Mouse (Mus musculus) midbrain, embryonic 11.5 days (tissue): Measurements from ENCODE around the gene Rgl2. TPM values are rescaled to one million over a fixed set of nuclear protein-coding genes. Genes with fewer than 3 reads are reported as not detected.

ENCODE experiments used
- ATAC-seq: fragments of 200-750 bp; cut with Nextera tagmentation; 2 replicates; pipeline ENCODE4 v1.8.0; 2017; ENCODE audit warnings: moderate TSS enrichment, moderate library complexity; ENCODE audit not compliant: low FRiP score
- DNase-seq: peaks from one replicate; pipeline ENCODE4 v3.0.0; 2015; ENCODE audit warnings: low spot score; ENCODE audit errors: missing footprints
- H3K27ac ChIP-seq: fragments of 300-500 bp; sonication (generic); 2 replicates; pipeline ENCODE4 v1.5.1; 2014; ENCODE audit warnings: low read depth, low read length
- H3K27me3 ChIP-seq: fragments of 300-500 bp; sonication (generic); 2 replicates; pipeline ENCODE4 v1.6.1; 2014; ENCODE audit warnings: mild to moderate bottlenecking, low read length, moderate library complexity, mixed read lengths; ENCODE audit not compliant: control insufficient read depth, insufficient read depth
- H3K36me3 ChIP-seq: fragments of 300-500 bp; sonication (generic); 2 replicates; pipeline ENCODE4 v1.6.1; 2014; ENCODE audit warnings: mild to moderate bottlenecking, low read length, moderate library complexity, mixed read lengths; ENCODE audit not compliant: control insufficient read depth, insufficient read depth
- H3K4me1 ChIP-seq: fragments of 300-500 bp; sonication (generic); 2 replicates; pipeline ENCODE4 v1.6.1; 2014; ENCODE audit warnings: low read length; ENCODE audit not compliant: control insufficient read depth, insufficient read depth
- H3K4me2 ChIP-seq: fragments of 300-500 bp; sonication (generic); 2 replicates; pipeline ENCODE4 v1.6.1; 2014; ENCODE audit warnings: mild to moderate bottlenecking, moderate library complexity
- H3K4me3 ChIP-seq: fragments of 300-500 bp; sonication (generic); 2 replicates; pipeline ENCODE4 v1.5.1; 2014; ENCODE audit warnings: low read depth, low read length
- H3K9ac ChIP-seq: fragments of 300-500 bp; sonication (generic); 2 replicates; pipeline ENCODE4 v1.6.1; 2014; ENCODE audit warnings: low read length
- H3K9me3 ChIP-seq: fragments of 300-500 bp; sonication (generic); 2 replicates; pipeline ENCODE4 v1.6.1; 2016; ENCODE audit warnings: low read length; ENCODE audit not compliant: control insufficient read depth
- WGBS: fragments of 180-500 bp; shearing (Covaris S2); extraction: QIAGEN DNeasy Blood & Tissue Kit; methylation state at CpG from one replicate; pipeline ENCODE4 v1.1.7; 2014; 5-methylcytosine and 5-hydroxymethylcytosine counted together
- polyA plus RNA-seq: library from polyadenylated mRNA; unstranded; fragments of >200 nt; fragmentation: Nextera tagmentation; extraction: Ambion mirVana; gene quantifications from 2 replicates; pipeline ENCODE4 v1.2.1, GENCODE M21; 2014

Gene Rgl2
- polyA plus RNA-seq, 1 experiment from 2014 or later, result 33.6 TPM

DNA sequence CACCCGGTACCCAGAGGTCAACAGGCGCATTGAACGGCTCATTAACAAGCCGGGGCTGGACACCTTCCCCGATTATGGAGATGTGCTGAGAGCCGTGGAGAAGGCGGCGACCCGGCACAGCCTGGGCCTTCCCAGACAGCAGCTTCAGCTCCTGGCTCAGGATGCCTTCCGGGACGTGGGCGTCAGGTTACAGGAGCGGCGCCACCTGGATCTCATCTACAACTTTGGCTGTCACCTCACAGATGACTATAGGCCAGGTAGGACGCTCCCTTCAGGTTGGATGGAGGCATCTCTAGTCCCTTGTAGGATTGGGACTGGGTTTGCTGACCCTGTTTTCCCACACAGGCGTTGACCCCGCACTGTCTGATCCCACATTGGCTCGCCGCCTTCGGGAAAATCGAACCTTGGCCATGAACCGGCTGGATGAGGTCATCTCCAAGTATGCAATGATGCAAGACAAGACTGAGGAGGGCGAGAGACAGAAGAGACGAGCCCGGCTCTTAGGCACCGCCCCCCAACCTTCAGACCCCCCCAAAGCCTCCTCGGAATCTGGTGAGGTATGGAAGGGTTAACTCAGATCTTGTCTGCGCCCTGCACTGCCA is 17.4 kb upstream of the Rgl2 start:
- Histone ChIP-seq H3K27ac (no peak overlapping the region), H3K4me1 (peaks cover 27% of the 10 kb centered on the region), H3K4me3 (no peak overlapping the region), H3K9ac (no peak overlapping the region), H3K4me2 (no peak overlapping the region), H3K36me3 (peaks cover 18% of the 10 kb centered on the region), H3K9me3 (no peaks in the 10 kb centered on the region), H3K27me3 (no peaks in the 10 kb centered on the region)
- WGBS, result 92% methylated on average over 28 of the region's 28 CpGs
- DNase-seq (no peak), ATAC-seq (no peak)

DNA sequence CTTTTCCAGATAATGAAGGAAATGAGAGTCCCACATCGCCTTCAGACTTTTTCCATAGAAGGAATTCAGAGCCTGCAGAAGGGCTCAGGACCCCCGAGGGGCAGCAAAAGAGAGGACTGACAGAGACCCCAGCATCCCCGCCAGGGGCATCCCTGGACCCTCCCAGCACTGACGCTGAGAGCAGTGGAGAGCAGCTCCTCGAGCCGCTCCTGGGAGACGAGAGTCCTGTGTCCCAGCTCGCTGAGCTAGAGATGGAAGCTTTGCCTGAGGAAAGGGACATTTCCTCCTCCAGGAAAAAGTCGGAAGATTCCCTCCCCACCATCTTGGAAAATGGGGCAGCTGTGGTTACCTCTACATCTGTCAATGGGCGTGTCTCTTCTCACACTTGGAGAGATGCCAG is 16.1 kb upstream of the Rgl2 start:
- Histone ChIP-seq H3K4me1 (peaks cover 28% of the 10 kb centered on the region), H3K9ac (no peak overlapping the region), H3K27me3 (no peaks in the 10 kb centered on the region), H3K36me3 (peaks cover 24% of the 10 kb centered on the region), H3K4me3 (no peak overlapping the region), H3K4me2 (no peak overlapping the region), H3K9me3 (no peaks in the 10 kb centered on the region), H3K27ac (no peak overlapping the region)
- ATAC-seq (no peak), DNase-seq (no peak)
- 92% methylated on average over 10 of the region's 10 CpGs for WGBS

DNA sequence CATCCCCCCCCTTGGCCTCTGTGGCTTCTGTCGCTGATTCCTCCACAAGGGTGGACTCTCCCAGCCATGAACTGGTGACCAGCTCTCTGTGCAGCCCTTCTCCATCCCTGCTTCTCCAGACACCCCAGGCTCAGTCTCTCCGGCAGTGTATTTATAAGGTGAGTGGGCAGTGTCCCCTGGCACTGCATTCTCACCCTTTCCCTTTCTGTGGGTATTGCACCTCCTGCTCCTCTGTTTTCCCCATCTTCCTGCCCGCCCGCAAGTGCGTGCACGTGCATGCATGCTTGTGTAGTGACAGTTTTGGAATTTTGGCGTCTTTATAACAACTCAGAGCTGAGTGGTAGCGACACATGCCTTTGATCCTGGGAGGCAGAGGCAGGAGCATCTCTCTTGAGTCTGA is 15.4 kb upstream of the Rgl2 start:
- Histone ChIP-seq H3K27me3 (no peaks in the 10 kb centered on the region), H3K4me2 (no peak overlapping the region), H3K9me3 (no peaks in the 10 kb centered on the region), H3K4me1 (peaks cover 24% of the 10 kb centered on the region), H3K36me3 (peaks cover 24% of the 10 kb centered on the region), H3K27ac (no peak overlapping the region), H3K4me3 (no peak overlapping the region), H3K9ac (no peak overlapping the region)
- WGBS, result 94% methylated on average over 8 of the region's 8 CpGs
- DNase-seq (no peak), ATAC-seq (no peak)

DNA sequence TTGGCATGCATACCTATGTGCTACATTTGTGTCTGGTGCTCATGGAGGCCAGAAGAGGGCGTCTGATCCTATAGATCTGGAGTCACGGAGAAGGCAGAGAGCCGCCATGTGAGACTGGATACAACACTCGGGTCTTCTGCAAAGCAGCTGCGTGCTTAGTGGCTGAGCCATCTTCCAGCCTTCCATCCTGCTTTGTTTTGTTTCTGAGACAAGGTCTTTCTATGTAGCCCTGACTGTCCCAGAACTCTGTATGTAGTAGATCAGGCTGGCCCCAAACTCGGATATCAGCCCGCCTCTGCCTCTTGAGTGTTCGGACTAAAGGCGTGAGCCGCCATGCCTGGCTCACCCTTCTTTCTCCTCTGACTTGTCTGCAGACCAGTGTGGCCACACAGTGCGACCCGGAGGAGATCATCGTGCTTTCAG is 14.4 kb upstream of the Rgl2 start:
- Histone ChIP-seq H3K9ac (no peak overlapping the region), H3K36me3 (peaks cover 24% of the 10 kb centered on the region), H3K4me3 (peak overlapping the region; percentile 65; the same call in 1 of the 2 replicates)

DNA sequence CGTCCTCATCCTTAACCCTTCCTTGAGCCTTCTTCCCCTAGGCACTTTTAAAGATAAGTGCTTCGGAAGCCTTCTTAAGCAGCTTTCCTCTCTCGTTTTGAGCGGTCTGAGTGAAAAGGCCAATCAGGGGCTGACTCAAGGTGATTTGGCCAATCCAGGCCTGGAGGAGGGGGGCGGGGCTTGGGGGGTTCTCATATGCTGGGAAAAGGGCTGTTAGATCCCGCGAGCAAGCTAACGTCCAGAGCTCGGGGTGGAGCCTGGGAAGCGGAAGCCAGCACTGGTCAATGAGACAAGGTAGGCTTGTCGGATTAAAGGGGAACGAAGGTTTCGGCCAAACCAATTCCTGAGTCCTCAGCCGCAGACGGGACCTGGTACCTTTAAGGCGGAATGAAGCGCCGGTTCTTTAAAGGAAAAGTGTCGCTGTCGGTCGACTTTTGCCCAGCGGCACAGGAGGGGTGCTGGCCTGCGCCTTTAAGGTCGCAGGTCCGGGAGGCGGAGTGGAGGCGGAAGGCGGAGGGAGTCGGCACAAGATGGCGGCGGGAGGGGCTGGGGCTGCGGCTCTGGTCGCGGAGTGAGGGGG is 13.6 kb upstream of the Rgl2 start, which contains the start of the genes Tapbp and Zbtb22:
Gene Tapbp (plus strand): TSS at position 229 of the 580 bp plus-strand sequence.
Gene Zbtb22 (plus strand): TSS at position 234 of the 580 bp plus-strand sequence.
- H3K9me3 ChIP-seq, result no peaks in the 10 kb centered on the region
- H3K36me3 ChIP-seq, result peaks cover 24% of the 10 kb centered on the region
- peak; percentile 99 for DNase-seq
- H3K27ac ChIP-seq, result peak within 1 kb of the TSS; percentile 71
- under 1% methylated on average over 28 of the region's 34 CpGs for WGBS
- ATAC-seq, result peak; percentile 92
- H3K4me1 ChIP-seq, result peaks cover 34% of the 10 kb centered on the region
- H3K4me2 ChIP-seq, result peak within 1 kb of the TSS; percentile 64
- H3K27me3 ChIP-seq, result no peaks in the 10 kb centered on the region; the same call in 1 of the 2 replicates
- peak within 1 kb of the TSS; percentile 65 for H3K9ac ChIP-seq
- H3K4me3 ChIP-seq, result peak within 1 kb of the TSS; percentile 65

More for the DNA sequence above, 14.4 kb upstream of the Rgl2 start:
- H3K9me3 ChIP-seq, result no peaks in the 10 kb centered on the region
- DNase-seq, result no peak
- H3K27ac ChIP-seq, result no peak overlapping the region
- peaks cover 33% of the 10 kb centered on the region for H3K4me1 ChIP-seq
- H3K27me3 ChIP-seq, result no peaks in the 10 kb centered on the region; the same call in 1 of the 2 replicates
- WGBS, result 67% methylated on average over 13 of the region's 13 CpGs
- peak overlapping the region; percentile 64 for H3K4me2 ChIP-seq
- no peak for ATAC-seq

- ATAC-seq (peak; percentile 39), DNase-seq (peak; percentile 95)
Observed at GRCm38 (mm10) chr17:33916294-33916693, 13.0 kb upstream of the Rgl2 start.

DNA sequence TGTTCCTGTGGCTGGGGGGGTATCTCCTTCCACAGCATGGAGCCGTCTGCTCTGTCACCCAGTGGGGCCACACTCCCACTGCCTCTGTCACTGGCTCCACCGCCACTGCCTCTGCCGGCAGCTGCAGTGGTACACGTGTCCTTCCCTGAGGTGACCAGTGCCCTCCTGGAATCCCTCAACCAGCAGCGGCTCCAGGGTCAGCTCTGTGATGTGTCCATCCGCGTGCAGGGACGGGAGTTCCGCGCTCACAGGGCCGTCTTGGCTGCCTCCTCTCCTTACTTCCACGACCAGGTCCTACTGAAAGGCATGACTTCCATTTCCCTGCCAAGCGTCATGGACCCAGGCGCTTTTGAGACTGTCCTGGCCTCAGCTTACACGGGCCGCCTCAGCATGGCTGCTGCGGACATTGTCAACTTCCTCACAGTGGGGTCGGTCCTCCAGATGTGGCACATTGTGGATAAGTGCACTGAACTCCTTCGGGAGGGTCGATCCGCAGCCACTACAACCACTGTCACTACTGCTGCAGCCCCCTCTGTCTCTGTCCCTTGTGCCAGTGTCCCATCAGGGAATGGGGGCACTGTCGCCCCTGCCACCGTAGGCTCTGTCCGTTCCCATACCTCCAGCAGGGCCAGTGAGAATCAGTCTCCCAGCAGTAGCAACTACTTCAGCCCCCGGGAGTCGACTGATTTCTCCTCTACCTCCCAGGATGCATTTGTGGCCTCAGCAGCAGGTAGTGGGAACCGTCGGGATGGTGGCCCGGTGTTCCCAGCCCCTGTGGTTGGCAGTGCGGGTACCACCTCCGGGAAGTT is 12.3 kb upstream of the Rgl2 start:
- DNase-seq (no peak), ATAC-seq (no peak)
- no peaks in the 10 kb centered on the region for H3K9me3 ChIP-seq
- no peak overlapping the region for H3K27ac ChIP-seq
- 73% methylated on average over 31 of the region's 31 CpGs for WGBS
- no peaks in the 10 kb centered on the region; the same call in 1 of the 2 replicates for H3K27me3 ChIP-seq
- H3K4me2 ChIP-seq, result peak overlapping the region; percentile 64
- H3K4me3 ChIP-seq, result peak overlapping the region; percentile 65
- peak overlapping the region; percentile 65 for H3K9ac ChIP-seq
- peaks cover 35% of the 10 kb centered on the region for H3K4me1 ChIP-seq
- H3K36me3 ChIP-seq, result peaks cover 24% of the 10 kb centered on the region

More at GRCm38 (mm10) chr17:33916294-33916693, 13.0 kb upstream of the Rgl2 start:
- peak overlapping the region; percentile 65 for H3K9ac ChIP-seq
- H3K4me1 ChIP-seq, result peaks cover 35% of the 10 kb centered on the region
- peak overlapping the region; percentile 64 for H3K4me2 ChIP-seq
- H3K27me3 ChIP-seq, result no peaks in the 10 kb centered on the region; the same call in 1 of the 2 replicates
- peaks cover 24% of the 10 kb centered on the region for H3K36me3 ChIP-seq
- 3% methylated on average over 12 of the region's 20 CpGs for WGBS
- no peaks in the 10 kb centered on the region for H3K9me3 ChIP-seq
- H3K4me3 ChIP-seq, result peak overlapping the region; percentile 65
- H3K27ac ChIP-seq, result peak overlapping the region; percentile 71

DNA sequence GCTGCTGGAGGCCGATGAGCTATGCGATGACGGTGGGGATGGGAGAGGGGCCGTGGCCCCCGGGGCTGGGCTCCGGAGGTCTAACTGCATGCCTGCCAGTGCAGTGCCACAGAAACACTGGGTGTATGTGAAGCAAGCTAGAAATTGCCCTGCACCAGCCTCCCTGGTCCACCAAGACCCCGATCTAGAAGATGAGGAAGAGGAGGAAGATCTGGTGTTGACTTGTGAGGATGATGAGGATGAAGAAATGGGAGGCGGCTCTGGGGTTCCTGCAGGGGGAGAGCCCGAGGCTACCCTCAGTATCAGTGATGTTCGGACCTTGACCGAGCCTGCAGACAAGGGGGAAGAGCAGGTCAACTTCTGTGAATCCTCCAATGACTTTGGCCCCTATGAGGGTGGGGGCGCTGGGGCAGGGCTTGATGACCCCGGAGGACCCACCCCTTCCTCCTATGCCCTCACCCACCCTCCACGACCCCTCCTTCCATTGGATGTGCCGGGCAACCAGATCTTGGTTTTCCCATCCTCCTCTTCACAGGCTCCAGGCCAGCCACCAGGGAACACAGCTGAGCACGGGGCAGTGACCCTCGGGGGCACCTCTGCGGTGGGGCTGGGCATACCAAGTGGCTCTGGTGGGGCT is 11.6 kb upstream of the Rgl2 start:
- 0 out of 2 replicates have a peak overlapping the region, but pooled peaks have one; percentile 2 for H3K4me2 ChIP-seq
- H3K36me3 ChIP-seq, result peaks cover 19% of the 10 kb centered on the region
- DNase-seq (no peak), ATAC-seq (no peak)
- H3K4me3 ChIP-seq, result no peak overlapping the region
- no peaks in the 10 kb centered on the region for H3K9me3 ChIP-seq
- H3K9ac ChIP-seq, result no peak overlapping the region
- H3K4me1 ChIP-seq, result peaks cover 35% of the 10 kb centered on the region
- no peak overlapping the region for H3K27ac ChIP-seq
- H3K27me3 ChIP-seq, result no peaks in the 10 kb centered on the region; the same call in 1 of the 2 replicates
- 85% methylated on average over 18 of the region's 18 CpGs for WGBS
